Mouse (Mus musculus): ENCODE measurements around the gene Tspan5.

The Tspan5 gene

DNA sequence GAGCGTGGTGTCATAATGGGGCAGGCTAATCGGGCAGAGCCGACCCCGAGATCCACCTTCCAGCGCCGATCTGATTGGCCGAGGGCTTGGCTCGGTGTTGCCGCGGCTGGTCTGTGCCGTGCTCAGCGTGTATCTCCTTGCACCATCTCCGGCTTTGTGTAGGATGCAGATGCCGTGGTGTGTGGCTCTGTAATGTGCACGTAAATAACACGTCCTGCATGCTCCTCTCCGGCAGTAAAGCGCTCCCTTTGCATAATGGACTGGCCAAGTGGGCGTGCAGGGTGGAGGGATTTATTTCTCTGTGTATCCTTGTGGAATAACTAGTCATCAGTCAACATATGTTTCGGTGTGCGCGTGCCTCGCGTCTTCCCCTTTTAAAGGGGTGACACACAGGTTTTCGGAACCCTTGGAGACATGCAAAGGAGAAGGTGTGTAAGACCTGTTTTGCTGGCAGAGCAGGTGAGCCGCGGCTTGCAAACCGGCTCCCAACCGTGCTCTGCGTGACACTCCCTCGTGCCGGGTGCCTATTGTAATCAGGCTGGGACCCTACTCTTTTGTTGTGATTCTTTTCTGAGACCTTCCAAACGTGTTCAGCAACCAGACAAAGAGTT, 1.2 kb downstream of the Tspan5 start:
- in situ Hi-C loops (cut with MboI; ENCODE audit: low sequenced_read_pairs): no loop called here

DNA sequence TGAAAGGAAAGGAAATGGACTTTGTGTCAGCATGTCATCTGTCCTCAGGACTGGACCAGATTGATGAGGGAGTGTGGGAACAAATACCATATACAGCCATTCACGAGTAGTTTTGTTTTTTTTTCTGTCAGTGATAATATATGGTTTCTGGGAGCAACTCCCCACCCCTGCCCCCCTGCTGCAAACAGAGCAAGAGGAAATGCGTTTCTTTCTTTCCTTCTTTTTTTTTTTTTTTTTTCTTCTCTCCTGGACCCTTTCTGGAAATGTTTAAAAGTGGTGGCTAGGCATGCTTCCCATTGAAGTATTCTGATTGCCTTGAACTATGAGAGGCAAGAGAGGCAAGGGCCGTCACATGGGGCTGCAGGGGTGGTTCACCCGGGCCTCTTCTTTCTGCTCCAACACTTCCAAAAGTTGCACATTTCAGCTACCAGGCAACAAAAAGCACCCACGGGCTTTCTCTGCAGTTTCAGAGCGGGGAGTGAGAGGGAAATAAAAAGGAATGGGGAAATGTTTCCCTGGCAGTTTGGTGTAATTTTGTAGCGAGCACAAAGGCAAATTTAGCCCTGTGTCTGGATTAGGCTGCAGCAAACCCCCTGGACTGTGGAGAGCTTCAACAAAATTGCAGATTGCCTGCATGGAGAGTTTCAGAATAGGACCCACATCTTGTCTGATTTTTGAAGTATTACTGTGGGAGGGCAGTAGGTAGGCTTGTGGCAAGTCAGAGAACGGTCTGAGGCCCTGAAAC, 2.2 kb downstream of the Tspan5 start:
- in situ Hi-C loops (cut with MboI; ENCODE audit: low sequenced_read_pairs): no loop called here

DNA sequence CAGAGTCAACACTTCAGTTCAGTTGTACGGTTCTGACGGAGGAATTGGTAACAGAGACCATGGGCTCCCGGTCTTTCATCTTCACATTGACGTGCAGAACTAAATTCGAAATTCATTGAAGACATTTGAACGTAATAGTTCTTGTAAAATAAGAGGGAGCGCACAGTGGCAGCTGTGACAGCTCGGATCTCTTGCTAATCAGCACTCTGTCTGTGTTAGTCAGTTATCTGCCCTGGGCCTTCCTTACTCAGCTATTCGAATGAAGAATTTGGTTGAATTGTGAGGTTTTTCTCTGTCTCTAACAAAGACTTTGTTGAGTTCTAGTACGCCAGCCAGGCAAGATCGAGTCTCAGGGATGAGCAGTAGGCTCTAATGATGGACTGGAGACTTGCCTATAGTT, 3.1 kb downstream of the Tspan5 start:
- in situ Hi-C loops (cut with MboI; ENCODE audit: low sequenced_read_pairs): no loop called here

DNA sequence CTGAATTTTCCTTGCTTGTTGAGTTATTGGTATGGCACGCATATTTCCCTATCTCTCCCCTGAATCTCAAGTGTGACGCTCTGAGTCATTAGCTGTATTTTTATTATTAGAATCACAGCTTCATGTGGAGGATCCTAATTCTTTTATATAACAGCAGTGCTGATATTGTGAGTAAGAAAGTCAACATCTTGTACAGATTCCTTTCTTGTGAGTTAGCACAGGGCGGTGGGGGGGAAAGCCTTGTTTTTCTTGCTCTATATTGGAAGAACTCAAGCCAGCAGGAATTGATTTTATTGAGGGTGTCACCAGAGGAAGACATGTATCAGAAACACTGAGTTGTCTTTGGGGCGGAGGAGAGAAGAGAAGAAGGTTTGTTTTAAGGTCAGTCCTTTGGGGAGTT, 3.6 kb downstream of the Tspan5 start:
- in situ Hi-C loops (cut with MboI; ENCODE audit: low sequenced_read_pairs): no loop called here

DNA sequence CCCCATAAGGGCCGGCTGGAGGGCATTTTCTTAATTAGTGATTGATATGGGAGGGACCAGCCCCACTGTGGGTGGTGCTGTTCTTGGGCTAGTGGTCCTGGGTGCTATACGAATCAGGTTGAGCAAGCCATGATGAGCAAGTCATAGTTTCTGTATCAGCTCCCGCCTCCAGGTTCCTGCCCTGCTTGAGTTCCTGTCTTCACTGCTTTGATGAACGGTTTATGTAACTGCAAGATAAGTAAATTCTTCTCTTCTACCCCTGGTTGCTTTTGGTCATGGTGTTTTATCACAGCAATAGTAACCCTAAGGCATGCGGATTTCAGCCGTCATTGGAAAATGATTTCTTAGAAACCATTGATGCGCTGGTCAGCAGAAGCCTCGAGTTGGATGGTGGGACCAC, 4.6 kb downstream of the Tspan5 start:
- in situ Hi-C loops (cut with MboI; ENCODE audit: low sequenced_read_pairs): no loop called here

DNA sequence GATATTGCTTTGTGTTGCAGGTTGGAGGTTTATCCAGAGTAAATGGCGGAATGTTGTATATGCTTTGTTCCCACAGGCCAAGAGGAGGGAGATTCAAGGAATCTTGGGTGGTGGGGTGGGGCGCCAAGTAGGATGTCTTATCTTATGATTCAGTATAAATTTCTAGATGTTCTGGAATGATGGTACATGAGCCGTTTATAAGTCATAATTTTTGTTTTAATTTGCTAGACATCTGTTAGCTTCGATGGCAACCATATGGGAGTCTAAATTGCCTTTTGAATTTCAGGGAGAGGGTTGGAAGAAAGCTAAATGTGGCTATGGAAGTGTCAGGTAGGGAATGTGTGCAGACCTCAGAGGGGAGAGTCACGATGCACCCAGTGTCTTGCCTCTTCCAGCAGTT, 5.0 kb downstream of the Tspan5 start:
- in situ Hi-C loops (cut with MboI; ENCODE audit: low sequenced_read_pairs): no loop called here

DNA sequence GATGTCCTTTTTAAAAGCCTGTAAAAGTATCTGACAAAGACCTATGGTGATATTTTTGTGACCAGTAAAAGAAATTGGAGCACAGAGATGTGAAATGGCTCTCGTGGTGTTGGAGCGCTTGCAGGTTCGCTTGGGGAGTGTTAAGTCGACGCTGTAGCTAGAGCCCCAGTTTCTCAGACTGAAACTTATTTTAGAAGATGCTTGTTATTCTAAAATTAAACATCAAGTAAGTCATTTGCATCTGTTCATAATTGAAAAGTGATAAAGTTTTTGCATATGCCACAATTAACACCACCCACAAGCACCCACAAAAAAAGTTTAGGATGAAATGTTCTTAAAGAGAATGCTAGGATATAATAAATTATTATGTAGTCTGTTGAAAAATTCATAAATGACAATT, 6.0 kb downstream of the Tspan5 start:
- in situ Hi-C loops (cut with MboI; ENCODE audit: low sequenced_read_pairs): no loop called here

DNA sequence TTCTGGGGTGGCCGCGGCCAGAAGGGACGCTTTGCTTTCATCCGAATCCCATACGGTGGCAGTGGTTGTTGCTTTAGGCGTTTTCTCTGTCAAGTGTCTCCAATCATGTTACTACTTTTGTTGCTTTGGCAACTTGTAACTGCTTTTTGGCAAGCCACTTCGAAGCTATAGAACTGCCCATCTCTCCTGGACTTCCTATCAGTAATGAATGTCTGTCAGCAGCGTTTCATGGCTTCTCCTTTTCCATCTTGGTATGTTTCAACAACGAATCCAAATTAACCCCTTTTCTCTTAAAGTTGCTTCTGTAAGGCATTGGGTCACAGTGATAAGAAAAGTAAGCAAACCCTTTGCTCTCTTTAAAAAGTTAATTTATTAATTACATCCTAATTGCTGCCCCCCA, 7.7 kb downstream of the Tspan5 start:
- in situ Hi-C loops (cut with MboI; ENCODE audit: low sequenced_read_pairs): no loop called here

DNA sequence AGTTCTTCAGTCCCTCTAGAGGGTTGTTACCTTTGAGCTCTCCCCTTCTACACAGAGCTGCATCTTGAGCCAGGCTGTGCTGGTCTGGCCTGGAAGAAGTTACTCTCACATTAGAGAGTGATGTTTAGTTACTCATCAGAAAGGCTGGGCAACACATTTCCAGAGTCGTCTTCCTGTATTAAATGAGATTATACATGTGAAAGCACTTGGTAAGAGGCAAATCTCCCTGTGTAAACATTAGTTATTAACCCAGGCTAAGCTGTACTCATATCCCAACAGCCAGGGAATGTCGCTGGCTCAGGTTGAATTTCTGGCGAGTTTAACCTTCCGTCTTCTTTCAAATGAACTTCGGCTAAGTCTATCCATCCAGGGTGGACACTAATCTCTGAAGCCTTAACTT, 9.3 kb downstream of the Tspan5 start:
- in situ Hi-C loops (cut with MboI; ENCODE audit: low sequenced_read_pairs): no loop called here

DNA sequence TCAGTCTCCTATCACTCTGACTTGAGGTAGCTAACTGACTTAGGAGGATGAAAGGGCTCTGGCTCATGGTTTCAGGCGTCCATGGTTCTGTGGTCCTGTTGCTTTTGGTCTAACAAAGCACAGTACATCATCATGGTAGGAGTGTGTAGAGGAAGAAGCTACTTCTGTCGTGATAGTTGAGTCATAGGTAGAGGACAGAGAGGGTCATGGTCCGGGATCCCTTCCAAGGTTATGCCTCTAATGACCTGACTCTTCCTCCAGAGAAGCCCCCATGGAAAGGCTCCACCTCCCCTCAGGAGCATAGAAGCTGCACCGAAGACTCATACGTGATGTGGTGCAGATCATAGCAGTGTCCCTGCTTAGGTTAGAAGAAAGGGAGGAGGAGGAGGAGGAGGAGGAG, 10.1 kb downstream of the Tspan5 start:
- in situ Hi-C loops (cut with MboI; ENCODE audit: low sequenced_read_pairs): no loop called here

DNA sequence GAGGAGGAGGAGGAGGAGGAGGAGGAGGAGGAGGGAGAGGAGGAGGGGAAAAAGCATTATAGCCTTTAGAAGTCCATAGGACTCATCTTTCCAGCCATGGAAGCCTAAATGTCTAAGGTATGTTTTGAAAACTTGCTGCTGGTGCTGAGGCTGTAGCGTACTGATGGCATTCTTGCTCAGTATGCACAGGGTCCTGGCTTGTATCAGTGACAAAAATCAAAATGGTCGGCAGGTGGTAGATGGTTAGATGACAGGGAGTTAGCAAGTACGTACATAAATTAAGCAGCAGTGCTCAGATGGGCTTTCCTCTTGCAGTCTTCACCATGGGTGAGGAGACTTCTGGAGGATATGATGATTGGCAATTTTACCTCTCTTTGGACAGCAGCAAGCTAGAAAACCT, 10.8 kb downstream of the Tspan5 start:
- in situ Hi-C loops (cut with MboI; ENCODE audit: low sequenced_read_pairs): no loop called here

DNA sequence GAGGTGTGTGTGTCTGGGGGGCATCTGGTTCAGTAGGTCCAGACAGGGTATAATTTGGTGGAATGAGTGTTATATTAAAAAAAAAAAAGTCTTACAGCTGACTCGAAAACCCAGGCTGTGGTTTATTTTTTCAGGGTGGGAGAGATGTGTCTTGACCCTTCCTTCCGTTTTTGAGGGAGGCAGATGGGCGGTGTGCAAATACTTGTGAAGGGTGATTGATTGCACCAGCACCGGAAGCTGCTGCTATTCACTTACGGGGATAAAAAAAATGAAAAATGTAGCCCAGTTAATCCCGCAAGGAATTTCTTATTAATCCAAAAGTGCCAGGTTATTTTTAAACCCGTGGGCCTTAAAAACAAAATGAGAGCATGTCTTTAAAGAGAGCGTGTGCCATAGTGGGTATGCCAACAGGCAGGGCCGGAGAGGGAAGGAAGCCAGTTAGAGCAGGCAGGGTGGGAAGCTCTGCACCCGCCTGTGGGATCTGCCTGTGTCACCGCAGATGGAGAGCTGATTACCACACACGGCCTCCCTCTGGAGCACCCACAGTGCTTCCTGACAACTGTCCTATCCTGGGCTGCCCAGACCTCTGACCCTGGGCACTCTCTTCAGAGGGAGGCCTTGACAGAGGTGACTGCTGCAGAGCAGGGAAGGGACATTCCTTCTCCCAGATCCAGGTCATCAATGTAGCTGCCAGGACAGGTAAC, 11.3 kb downstream of the Tspan5 start:
- in situ Hi-C loops (cut with MboI; ENCODE audit: low sequenced_read_pairs): no loop called here

DNA sequence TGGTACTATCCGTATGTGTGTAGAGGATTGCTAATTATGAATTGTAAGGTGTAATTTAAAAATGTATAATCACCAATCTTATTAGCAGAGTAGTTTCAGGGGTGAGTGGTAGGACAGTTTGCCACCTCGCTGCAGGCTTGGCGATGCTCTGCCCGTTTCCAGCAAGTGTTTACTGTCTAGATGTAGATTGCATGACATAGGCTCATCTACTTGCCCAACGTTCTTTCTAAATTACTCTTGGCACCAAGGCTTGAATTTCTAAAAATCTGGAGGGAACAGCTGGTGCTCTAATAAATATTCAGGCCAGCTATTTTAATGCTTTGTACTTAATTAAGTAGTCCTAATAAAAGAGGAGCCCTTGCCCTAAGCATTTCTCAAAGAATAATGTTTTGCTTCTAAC, 12.3 kb downstream of the Tspan5 start:
- in situ Hi-C loops (cut with MboI; ENCODE audit: low sequenced_read_pairs): no loop called here

DNA sequence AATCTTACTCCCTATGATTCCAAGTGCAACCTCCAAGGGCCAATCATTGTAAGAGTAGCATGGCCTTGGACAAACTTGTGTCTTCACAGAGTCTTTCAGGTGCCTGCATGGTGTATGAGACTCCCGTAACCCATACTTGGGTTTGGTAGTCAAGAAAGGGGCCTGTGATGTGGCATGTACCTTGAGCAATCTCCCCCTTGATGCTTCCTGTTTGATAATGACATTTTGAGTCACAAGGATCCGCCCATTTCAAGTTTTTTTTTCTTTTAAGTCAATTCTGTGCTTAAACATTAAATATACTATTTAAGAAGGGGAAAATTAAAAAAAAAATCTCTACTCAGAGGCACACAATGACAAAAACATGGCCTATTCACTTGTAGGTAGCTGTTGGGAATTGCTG, 15.3 kb downstream of the Tspan5 start:
- in situ Hi-C loops (cut with MboI; ENCODE audit: low sequenced_read_pairs): no loop called here

DNA sequence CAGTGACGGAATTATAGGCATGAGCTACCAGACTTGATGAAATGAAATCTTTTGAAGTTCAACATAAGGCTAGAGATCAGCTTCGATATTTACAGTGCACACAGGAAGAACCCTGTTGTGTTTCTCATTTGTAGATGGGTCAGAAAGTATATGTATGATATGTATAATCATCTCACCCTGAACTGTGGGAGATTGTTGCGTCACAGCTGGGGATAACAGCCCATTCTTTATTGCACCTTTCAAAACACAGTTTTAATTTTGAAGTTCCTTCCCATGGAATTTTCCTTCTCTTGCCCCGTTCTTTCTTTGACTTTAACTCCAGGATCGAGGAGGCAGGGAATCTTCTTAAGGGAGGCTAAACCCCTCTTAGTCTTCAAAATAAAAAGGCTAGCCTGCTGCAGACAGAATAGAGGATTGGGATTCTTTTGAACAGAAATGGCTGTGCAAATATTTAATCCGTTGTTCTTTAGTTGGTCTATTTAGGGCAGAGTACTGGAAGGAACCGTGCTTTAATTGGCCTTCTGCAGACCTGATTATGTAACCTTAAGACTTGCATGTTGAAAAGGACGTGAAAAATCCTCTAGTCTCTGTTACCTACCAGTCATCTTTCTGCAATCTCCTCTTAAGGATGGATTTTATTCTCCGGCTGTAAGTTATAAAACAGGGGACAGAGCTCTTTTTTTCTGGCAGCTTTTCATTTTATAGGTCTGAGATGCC, 18.1 kb downstream of the Tspan5 start:
- in situ Hi-C loops (cut with MboI; ENCODE audit: low sequenced_read_pairs): no loop called here

DNA sequence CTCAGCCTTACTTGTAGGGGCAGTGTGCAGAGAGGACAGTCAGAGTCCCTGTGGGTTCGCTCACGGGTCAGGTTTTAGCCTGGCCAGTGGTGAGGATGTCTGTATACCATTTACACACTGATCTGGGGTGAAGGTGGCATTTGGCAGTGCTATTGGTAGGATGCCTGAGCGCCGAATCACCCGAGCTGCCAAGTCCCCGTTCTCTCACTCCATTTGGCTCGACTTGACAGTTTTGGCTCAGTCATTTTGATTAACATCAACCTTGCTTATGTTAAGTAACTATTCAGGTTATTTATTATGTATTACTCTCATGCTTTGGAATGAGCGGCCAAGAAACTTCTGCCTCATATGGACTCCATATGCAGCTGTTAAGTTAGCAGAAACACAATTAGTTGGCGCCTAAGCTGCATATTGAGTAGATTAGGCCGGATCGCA, 18.7 kb downstream of the Tspan5 start:
- in situ Hi-C loops (cut with MboI; ENCODE audit: low sequenced_read_pairs): no loop called here

DNA sequence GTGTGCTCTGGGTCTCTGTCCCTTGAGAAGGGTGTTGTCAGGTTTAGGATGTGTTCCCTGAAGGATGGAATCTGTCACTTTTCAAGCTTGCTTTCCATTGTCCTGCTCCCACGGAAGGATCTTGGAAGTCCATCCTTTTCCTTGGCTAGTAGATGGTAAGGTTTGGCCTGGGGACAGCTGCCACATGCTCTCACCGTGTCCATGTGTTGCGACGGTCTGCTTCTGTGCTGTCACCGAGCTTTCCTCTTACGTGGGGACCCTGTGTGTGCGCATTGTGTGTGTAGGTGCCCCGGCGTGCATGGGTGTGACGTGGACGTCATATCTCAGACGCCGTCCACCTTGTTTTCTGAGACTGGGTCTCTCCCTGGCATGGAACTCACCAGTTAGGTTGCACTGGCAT, 19.5 kb downstream of the Tspan5 start:
- in situ Hi-C loops (cut with MboI; ENCODE audit: low sequenced_read_pairs): no loop called here

DNA sequence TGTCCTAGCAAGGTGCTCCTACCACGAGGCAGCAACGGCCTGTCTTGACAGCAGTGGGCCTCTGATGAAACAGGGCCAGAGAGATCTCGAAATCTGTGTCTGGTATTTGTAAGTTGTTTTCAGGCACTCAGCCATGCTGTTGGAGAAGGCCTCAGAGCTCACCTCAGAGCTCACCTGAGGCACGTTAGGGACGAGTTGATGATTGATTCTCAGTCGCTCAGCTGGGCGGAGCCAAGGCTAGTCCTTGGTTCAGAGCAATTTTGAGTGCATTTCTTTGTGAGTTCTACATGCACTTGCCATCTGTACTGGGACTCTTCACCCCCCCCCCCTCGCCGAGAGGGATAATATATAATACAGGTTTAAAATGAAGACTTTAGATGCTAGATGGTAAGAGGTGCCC, 21.9 kb downstream of the Tspan5 start:
- in situ Hi-C loops (cut with MboI; ENCODE audit: low sequenced_read_pairs): no loop called here

DNA sequence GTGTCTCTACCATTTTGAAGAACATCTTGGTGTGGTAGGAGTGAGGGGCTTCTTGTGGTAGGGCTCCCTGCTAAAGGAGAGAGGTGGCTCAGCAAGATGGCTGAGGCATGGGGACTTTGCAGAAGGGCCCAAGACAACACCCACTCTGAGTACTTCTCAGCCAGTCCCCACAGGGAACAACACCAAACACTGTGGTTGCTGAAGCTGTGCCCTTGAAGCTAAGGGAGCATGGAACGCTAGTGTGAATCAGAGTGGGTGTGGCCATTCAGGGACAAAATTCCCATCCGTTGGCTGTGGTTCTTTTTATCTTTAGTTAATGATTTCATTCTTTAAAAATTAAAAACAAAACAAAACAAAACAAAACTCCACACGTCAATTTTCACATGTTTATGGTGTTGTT, 22.8 kb downstream of the Tspan5 start:
- in situ Hi-C loops (cut with MboI; ENCODE audit: low sequenced_read_pairs): no loop called here

DNA sequence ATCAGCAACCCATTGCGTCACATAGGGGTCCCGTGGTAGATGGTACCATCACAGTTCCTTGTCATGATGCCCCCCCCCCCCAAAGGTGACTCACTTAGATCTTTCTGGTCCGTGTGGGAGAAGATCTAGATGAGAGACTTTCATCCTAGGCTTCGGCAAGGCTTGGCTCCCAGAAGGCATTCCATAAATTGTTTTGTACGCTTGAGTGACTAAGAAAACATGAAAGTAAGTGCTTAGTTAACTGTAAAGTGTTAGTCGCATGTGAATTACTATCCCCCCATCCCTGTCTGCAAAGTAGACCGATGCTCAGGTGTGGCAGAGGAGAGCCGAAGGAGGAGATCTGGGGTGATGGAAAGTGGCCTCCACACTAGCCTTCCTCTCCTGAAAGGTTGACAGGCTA, 25.0 kb downstream of the Tspan5 start:
- in situ Hi-C loops (cut with MboI; ENCODE audit: low sequenced_read_pairs): no loop called here

DNA sequence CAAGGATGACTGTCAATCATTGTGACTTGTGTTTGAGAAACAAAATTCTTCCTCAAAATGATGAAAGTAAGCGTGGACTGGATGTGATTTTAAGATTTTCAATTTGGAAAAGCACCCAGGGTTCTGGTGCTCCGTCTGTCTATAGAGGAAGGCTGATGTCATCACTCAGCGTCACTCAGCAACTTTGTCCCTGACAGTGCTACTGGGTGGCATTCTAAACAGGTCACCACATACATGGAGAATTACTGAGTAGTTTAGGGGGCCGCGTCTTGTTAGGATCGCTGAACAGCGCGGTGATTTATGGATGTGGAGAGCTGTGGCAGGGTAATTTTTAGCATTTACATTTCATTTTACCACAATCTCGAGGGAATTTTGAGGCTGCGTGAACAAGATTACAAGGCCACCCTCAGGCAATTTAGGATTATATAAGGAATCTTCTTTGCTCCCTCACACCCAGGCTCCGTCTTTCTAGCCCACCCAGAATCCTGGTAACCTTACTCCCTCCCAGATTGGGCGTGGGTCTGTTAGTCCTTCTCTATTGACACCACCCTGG, 26.6 kb downstream of the Tspan5 start:
- in situ Hi-C loops (cut with MboI; ENCODE audit: low sequenced_read_pairs): no loop called here

All from CH12F3 (cell line).